Mouse (Mus musculus) kidney, embryonic 16.5 days (tissue): ENCODE measurements around the gene Polr2a. TPM values are rescaled to one million over a fixed set of nuclear protein-coding genes. Genes with fewer than 3 reads are reported as not detected.
"Not testable (repeated sequence)": the region's sequence is repeated elsewhere in the genome, so short reads cannot be mapped to it uniquely, and the experiment has no call there.

ENCODE experiments used
- ATAC-seq: fragments of 200-750 bp; cut with Nextera tagmentation; 2 replicates; pipeline ENCODE4 v1.8.0; 2017; ENCODE audit warnings: moderate TSS enrichment; ENCODE audit not compliant: low FRiP score, low TSS enrichment
- H3K27ac ChIP-seq: fragments of 300-500 bp; sonication (generic); 2 replicates; pipeline ENCODE4 v1.5.1; 2014; ENCODE audit warnings: low read length
- H3K27me3 ChIP-seq: fragments of 300-500 bp; sonication (generic); 2 replicates; pipeline ENCODE4 v1.6.1; 2014; ENCODE audit warnings: low read length, control low read depth, mixed read lengths; ENCODE audit not compliant: insufficient read depth
- H3K36me3 ChIP-seq: fragments of 300-500 bp; sonication (generic); 2 replicates; pipeline ENCODE4 v1.6.1; 2014; ENCODE audit warnings: low read length, control low read depth, mixed read lengths; ENCODE audit not compliant: insufficient read depth
- H3K4me1 ChIP-seq: fragments of 300-500 bp; sonication (generic); 2 replicates; pipeline ENCODE4 v1.6.1; 2014; ENCODE audit warnings: low read length, control low read depth, mixed read lengths; ENCODE audit not compliant: insufficient read depth
- H3K4me2 ChIP-seq: fragments of 300-500 bp; sonication (generic); replicated peaks from 2 replicates; pipeline ENCODE4 v1.6.1; 2014; ENCODE audit warnings: low read depth, low read length
- H3K4me3 ChIP-seq: fragments of 300-500 bp; sonication (generic); 2 replicates; pipeline ENCODE4 v1.5.1; 2014; ENCODE audit warnings: mild to moderate bottlenecking, low read length
- H3K9ac ChIP-seq: fragments of 300-500 bp; sonication (generic); replicated peaks from 2 replicates; pipeline ENCODE4 v1.6.1; 2014; ENCODE audit warnings: low read length
- H3K9me3 ChIP-seq: fragments of 300-500 bp; sonication (generic); 2 replicates; pipeline ENCODE4 v1.6.1; 2016; ENCODE audit warnings: low read length, control low read depth
- WGBS: fragments of 180-500 bp; shearing (Covaris S2); extraction: QIAGEN DNeasy Blood & Tissue Kit; methylation state at CpG from one replicate; pipeline ENCODE4 v1.1.7; 2014; 5-methylcytosine and 5-hydroxymethylcytosine counted together
- polyA plus RNA-seq: library from polyadenylated mRNA; unstranded; fragments of >200 nt; fragmentation: Nextera tagmentation; extraction: Ambion mirVana; gene quantifications from 2 replicates; pipeline ENCODE4 v1.2.1, GENCODE M21; 2015

Gene Polr2a
- polyA plus RNA-seq, 1 experiment from 2014 or later, result 28.3 TPM

DNA sequence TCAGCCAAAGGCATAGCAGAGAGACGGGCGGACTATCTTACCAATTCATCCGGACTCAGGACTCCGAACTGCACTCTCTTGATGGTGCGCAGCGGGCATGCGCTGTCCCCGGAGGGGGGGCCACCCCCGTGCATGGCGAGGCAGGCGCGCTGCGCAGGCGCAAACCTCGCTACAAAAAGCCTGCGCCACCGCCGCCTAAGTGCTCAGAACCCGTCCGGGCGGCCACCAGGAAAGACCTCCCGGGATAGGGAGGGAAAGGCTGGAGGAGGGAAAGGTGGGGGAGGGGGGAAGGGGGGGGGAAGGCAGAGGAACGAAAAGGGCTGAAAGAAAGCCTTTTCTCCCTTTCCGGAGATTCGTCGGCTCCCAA, 364 bp downstream of the Polr2a start:
- no peaks in the 10 kb centered on the region for H3K27me3 ChIP-seq
- peak overlapping the region; percentile 90 for H3K9ac ChIP-seq
- H3K9me3 ChIP-seq, result no peaks in the 10 kb centered on the region
- H3K36me3 ChIP-seq, result no peaks in the 10 kb centered on the region
- peak overlapping the region; percentile 72 for H3K4me2 ChIP-seq
- peaks cover 33% of the 10 kb centered on the region for H3K4me1 ChIP-seq
- peak; percentile 90 for ATAC-seq
- peak overlapping the region; percentile 73 for H3K4me3 ChIP-seq
- under 1% methylated on average over 26 of the region's 26 CpGs for WGBS
- H3K27ac ChIP-seq, result peak overlapping the region; percentile 100

GRCm38 (mm10) chr11:69757303-69758089, 941 bp downstream of the Polr2a start:
- Histone ChIP-seq H3K4me2 (peak overlapping the region; percentile 72), H3K27ac (peak overlapping the region; percentile 100), H3K4me3 (peak overlapping the region; percentile 73), H3K36me3 (no peaks in the 10 kb centered on the region), H3K9me3 (no peaks in the 10 kb centered on the region), H3K27me3 (no peaks in the 10 kb centered on the region), H3K4me1 (peaks cover 33% of the 10 kb centered on the region), H3K9ac (peak overlapping the region; percentile 90)
- WGBS, result 31% methylated on average over 9 of the region's 9 CpGs
- no peak for ATAC-seq

GRCm38 (mm10) chr11:69754701-69755100, 3.7 kb downstream of the Polr2a start:
- no peaks in the 10 kb centered on the region for H3K36me3 ChIP-seq
- H3K27me3 ChIP-seq, result no peaks in the 10 kb centered on the region
- no peak overlapping the region for H3K4me3 ChIP-seq
- no peak overlapping the region for H3K27ac ChIP-seq
- 47% methylated on average over 3 of the region's 3 CpGs for WGBS
- H3K4me2 ChIP-seq, result no peak overlapping the region; the same call in 1 of the 2 replicates
- no peak overlapping the region for H3K9ac ChIP-seq
- ATAC-seq, result no peak
- no peaks in the 10 kb centered on the region for H3K9me3 ChIP-seq
- peaks cover 25% of the 10 kb centered on the region for H3K4me1 ChIP-seq

- Histone ChIP-seq H3K9ac (no peak overlapping the region), H3K9me3 (no peaks in the 10 kb centered on the region), H3K36me3 (no peaks in the 10 kb centered on the region), H3K4me1 (peaks cover 21% of the 10 kb centered on the region), H3K4me2 (no peak overlapping the region; the same call in 1 of the 2 replicates), H3K4me3 (no peak overlapping the region), H3K27me3 (no peaks in the 10 kb centered on the region), H3K27ac (no peak overlapping the region)
- 92% methylated on average over 5 of the region's 5 CpGs for WGBS
- ATAC-seq, result no peak
Observed at GRCm38 (mm10) chr11:69754233-69754632, 4.2 kb downstream of the Polr2a start.

GRCm38 (mm10) chr11:69752686-69753085, 5.8 kb downstream of the Polr2a start:
- Histone ChIP-seq H3K36me3 (peaks cover 5% of the 10 kb centered on the region), H3K9ac (no peak overlapping the region)
- no peak for ATAC-seq

GRCm38 (mm10) chr11:69751635-69752034, 6.8 kb downstream of the Polr2a start:
- Histone ChIP-seq H3K4me2 (no peak overlapping the region), H3K36me3 (peaks cover 14% of the 10 kb centered on the region), H3K4me3 (no peak overlapping the region), H3K9me3 (no peaks in the 10 kb centered on the region), H3K4me1 (peaks cover 14% of the 10 kb centered on the region), H3K27ac (no peak overlapping the region), H3K9ac (no peak overlapping the region), H3K27me3 (no peaks in the 10 kb centered on the region)
- no peak for ATAC-seq
- 71% methylated on average over 3 of the region's 3 CpGs for WGBS

More at GRCm38 (mm10) chr11:69752686-69753085, 5.8 kb downstream of the Polr2a start:
- no peak overlapping the region for H3K4me3 ChIP-seq
- H3K9me3 ChIP-seq, result no peaks in the 10 kb centered on the region
- H3K27me3 ChIP-seq, result no peaks in the 10 kb centered on the region
- H3K27ac ChIP-seq, result no peak overlapping the region
- H3K4me1 ChIP-seq, result peaks cover 21% of the 10 kb centered on the region
- no peak overlapping the region for H3K4me2 ChIP-seq

DNA sequence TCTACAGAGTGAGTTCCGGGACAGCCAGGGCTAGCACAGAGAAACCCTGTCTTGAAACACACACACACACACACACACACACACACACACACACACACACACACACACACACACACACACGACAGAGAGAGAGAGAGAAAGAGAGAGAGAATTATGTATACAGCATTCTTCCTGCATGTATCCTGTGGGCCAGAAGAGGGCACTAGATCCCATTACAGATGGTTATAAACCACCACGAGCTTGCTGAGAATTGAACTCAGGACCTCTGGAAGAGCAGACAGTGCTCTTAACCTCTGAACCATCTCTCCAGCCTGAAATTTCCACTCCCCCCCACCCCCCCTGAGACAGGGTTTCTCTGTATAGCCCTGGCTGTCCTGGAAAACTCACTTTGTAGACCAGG, 27.0 kb downstream of the Polr2a start:
- H3K36me3 ChIP-seq, result peaks cover 31% of the 10 kb centered on the region
- not testable (repeated sequence) for H3K4me2 ChIP-seq, H3K27me3 ChIP-seq, H3K9me3 ChIP-seq, ATAC-seq, H3K9ac ChIP-seq, H3K4me1 ChIP-seq, H3K4me3 ChIP-seq, H3K27ac ChIP-seq
- WGBS, result 83% methylated on average over 2 of the region's 3 CpGs

DNA sequence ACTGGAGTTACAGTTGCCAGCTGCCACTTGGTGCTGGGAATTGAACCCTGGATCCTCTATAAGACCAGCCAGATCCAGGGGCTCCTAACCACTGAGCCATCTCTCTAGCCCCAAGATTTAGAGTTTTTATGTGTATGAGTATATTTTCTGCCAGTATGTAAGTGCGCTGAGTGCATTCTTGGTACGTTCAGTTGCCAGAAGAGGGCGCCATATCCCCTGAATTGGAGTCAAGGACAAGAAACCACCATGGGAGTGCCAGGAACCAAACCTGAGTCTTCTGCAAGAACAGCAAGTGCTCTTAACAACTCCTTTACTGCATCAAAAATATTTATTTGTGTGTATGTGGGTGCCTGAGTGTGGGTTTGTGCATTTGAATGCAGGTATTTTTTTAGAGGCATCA, 29.4 kb downstream of the Polr2a start:
- no peak overlapping the region for H3K9ac ChIP-seq
- no peaks in the 10 kb centered on the region for H3K27me3 ChIP-seq
- H3K9me3 ChIP-seq, result no peaks in the 10 kb centered on the region
- WGBS, result 30% methylated on average over 3 of the region's 3 CpGs
- no peak overlapping the region for H3K4me3 ChIP-seq
- ATAC-seq, result no peak
- H3K36me3 ChIP-seq, result peaks cover 8% of the 10 kb centered on the region; the same call in 1 of the 2 replicates
- no peak overlapping the region for H3K4me2 ChIP-seq
- H3K4me1 ChIP-seq, result no peaks in the 10 kb centered on the region
- no peak overlapping the region for H3K27ac ChIP-seq

DNA sequence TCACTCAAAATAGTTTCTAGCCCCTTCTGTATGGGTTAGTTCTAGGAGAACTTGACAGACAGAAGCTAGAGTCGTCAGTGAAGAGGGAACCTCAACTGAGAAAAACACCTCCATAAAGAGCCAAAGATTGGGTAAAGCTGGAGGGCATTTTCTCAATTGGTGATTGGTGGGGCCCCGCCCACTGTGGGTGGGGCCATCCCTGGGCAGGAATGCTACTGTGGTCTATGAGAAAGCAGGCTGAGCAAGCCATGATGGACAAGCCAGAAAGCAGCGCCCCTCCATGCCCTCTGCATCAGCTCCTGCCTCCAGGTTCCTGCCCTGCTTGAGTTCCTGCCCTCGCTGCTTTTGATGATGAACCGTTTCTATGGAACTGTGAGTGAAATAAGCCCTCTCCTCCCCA, 32.5 kb downstream of the Polr2a start:
- ATAC-seq, result no peak
- H3K9me3 ChIP-seq, result no peaks in the 10 kb centered on the region
- no peak overlapping the region for H3K9ac ChIP-seq
- H3K4me2 ChIP-seq, result no peak overlapping the region
- H3K4me3 ChIP-seq, result no peak overlapping the region
- no peak overlapping the region for H3K27ac ChIP-seq
- H3K36me3 ChIP-seq, result no peaks in the 10 kb centered on the region
- H3K27me3 ChIP-seq, result no peaks in the 10 kb centered on the region
- no peaks in the 10 kb centered on the region for H3K4me1 ChIP-seq
- 30% methylated on average over 5 of the region's 5 CpGs for WGBS

GRCm38 (mm10) chr11:69723074-69723473, 35.4 kb downstream of the Polr2a start:
- no peaks in the 10 kb centered on the region for H3K9me3 ChIP-seq
- no peak overlapping the region for H3K9ac ChIP-seq
- WGBS, result 41% methylated on average over 2 of the region's 2 CpGs
- no peak overlapping the region for H3K4me3 ChIP-seq
- H3K36me3 ChIP-seq, result no peaks in the 10 kb centered on the region
- H3K4me1 ChIP-seq, result peaks cover 5% of the 10 kb centered on the region
- H3K27ac ChIP-seq, result no peak overlapping the region
- H3K27me3 ChIP-seq, result no peaks in the 10 kb centered on the region
- ATAC-seq, result no peak
- H3K4me2 ChIP-seq, result no peak overlapping the region
